Mouse (Mus musculus) G1E-ER4 (cell line): ENCODE data around the gene Zbtb34. TPM values are rescaled to one million over a fixed set of nuclear protein-coding genes. Genes with fewer than 3 reads are reported as not detected.

Experiments
- GATA1 ChIP-seq: IDR thresholded peaks from one replicate; pipeline ENCODE4 v1.8.0; 2012; ENCODE audit warnings: low read length, inconsistent platforms
- polyA plus RNA-seq: library from polyadenylated mRNA; stranded (reverse); fragments of >175 nt; gene quantifications from 2 replicates; pipeline ENCODE4 v1.2.3, GENCODE M21; 2012

Gene Zbtb34
- polyA plus RNA-seq, 1 experiment: 5.8 TPM

DNA sequence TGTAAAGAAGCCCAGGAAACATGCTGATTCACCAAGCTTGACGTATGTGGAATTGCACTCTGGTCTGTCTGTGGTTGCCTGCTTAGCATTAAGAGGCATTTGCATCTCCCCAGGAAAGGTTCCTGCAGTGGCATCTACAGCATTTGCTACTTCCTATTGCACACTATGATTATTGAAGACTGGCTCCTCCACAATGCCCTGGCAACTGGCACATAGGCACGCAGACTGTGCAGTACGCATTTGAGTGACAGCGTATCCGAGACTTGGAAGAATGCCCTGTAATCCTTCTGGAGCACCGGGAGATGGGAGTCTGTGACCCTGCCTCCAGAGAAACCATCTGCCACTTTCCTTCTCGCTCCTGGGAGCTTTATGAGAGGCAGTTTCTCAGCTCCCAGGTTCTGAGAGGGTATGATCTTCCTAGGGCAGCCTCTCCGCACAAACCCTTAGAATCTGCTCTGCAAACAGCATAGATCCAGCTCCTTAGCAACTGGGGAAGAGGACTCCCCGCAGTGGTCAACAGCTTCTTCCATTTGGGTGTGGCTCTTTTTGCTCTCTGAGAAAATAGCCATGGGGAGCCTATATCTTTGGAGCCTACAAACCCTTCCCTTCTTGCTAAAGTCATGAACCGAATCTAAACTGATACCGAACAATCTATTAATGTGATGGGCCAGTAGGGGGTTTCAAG, 37.0 kb downstream of the Zbtb34 start:
- no peak for TF ChIP-seq GATA1

DNA sequence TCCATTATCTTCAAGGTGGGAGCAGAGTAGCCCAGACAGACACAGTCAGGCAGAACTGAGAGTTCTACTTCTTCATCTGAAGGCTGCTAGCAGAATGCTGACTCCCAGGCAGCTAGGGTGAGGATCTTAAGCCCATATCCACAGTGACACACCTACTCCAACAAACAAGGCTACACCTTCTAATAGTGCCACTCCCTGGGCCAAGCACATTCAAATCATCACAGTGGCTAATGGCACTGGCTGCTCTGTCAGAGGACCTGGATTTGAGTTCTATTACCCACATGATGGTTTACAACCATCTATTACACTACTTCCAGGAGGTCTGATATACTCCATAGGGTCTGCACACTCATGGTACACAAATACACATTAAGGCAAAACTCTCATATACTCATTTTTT, 38.1 kb downstream of the Zbtb34 start:
- no peak for TF ChIP-seq GATA1

DNA sequence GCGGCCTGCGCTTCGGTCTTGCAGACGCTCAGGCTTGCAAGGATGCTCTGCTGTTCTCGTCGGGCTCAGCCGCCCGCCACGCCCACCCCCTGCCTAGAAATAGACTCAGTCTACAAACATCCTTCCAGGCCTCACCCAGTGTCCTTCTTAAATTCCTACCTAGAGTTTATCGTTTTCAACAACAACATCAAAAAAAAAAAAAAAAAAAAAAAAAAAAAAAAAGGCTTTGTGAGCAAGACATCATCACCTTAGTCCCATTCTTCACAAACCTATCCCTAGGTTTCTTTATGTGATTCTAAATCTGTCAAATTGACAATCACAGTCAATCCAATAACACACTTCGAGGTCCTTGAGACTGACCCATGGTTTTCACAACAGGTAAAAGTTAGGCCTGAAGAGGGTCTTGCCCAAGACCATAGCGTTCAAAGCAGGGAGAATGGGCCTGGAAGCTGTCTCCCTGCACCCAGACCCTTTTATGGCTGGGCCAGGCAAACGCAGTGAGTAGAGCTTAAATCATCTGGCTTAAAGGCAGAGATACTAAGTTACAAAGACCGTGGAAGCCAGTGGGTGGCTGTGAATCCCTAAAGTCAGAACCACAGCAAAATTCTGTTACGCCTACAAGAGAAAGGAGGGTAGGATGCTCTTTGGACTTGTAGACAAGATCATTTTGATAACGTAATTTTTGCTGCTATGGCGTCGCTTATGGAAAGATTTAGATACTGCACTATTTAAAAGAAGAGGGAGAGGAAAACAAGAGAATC, 59.3 kb downstream of the Zbtb34 start:
- no peak for TF ChIP-seq GATA1

DNA sequence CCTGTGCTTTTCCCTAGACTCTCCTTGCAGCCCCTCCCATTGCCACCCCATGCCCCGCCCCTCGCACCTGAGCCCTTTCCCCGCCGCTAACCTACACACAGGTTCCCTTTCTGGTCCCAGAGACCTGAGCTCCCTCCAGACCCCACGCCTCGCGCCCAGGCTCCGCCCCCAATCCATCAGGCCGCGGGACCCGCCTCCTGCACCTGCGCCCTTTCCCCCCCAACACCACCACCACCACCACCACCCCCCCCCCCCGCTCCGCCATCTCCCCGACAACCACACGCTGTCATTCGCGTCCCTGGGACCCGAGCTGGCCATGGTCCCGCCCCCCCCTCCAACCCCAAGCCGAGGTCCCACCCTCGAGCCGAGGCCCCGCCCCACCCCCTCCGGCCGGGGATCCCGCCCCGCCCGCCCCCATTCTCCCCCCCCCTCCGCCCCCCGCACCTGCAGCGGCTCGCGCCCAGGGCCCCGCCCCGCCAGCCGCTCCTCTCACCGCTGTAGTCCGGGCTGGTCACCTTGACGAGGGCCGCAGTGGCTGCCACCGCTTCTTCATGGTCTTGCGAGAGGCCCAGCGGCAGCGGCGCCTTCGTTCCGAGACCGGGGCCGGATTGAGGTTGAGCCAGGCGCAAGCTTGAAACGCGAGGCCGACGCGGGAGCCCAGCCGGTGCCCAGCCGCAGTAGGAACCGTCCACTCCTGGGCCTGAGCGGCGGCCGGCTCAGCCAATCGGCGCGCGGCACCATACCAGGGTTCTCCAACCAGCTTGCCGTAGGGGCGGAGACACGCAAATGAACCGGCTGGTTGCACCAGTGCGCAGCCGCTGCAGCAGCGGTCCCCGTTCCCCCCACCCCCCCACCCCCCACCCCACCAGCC, 60.1 kb downstream of the Zbtb34 start, which contains the start of gene Ralgps1:
Gene Ralgps1 (minus strand): TSS at position 710 of the 871 bp plus-strand sequence.
- TF ChIP-seq GATA1: no peak

DNA sequence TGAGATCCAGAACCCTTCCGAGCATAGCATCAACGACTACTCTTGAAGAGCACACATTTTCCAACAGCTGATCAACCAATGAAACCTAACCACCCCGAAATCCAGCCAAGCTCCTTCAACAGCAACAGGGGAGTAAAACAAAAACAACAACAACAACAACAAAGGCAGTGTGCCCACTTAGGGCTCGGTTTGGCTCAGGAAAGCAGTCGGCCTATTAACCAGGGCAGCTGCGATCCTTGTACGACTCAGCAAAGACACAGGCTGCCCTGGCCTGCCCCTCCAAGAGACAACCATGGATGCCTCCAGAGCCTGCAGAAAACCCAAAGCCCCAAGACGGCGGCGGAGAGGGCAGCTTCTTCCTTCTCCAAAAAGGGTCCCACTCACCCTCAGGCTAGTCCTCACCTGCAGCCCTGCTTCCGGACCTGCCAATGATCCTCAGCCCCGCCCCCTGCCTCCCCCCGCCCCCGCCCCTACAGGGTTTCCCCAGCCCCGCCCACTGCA, 60.8 kb downstream of the Zbtb34 start:
- TF ChIP-seq GATA1: no peak

DNA sequence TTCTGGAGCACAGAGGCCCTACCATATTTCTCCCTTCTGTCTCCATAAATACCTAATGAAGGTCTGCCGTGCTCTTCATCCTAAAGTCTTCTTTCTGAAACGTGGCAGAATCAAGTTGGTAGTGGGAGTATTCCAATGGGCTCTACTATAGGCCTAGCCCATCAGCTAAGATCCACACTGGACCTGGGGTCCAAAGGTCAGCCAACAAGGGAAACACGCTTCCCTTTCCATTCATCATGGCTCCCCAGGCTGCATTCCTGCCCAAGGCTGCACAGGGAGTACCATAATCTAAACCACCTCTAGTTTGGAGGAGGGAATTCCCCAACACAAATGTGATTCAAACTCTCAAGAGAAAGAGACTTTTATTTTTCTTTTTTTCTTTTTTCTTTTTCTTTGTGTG, 61.7 kb downstream of the Zbtb34 start:
- TF ChIP-seq GATA1: no peak

DNA sequence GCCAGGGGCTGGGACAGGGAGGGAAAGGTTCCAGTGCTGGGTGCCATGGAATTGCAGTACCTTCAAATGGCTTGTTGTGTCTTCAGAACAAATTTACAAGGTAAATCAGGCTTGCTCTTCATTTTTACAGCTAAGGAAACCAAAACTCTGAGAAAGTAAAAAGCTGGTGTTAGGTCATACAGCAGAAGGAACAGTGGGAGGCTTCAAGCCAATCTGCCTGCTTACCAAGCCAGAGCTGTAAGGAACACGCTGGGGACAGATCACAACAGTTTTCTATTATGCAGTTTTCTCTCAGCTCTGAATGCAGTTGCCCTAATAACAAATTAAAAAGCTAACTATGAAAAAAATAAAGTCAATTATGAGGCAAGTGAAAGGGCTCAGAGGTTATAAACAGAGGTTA, 62.6 kb downstream of the Zbtb34 start:
- TF ChIP-seq GATA1: no peak

DNA sequence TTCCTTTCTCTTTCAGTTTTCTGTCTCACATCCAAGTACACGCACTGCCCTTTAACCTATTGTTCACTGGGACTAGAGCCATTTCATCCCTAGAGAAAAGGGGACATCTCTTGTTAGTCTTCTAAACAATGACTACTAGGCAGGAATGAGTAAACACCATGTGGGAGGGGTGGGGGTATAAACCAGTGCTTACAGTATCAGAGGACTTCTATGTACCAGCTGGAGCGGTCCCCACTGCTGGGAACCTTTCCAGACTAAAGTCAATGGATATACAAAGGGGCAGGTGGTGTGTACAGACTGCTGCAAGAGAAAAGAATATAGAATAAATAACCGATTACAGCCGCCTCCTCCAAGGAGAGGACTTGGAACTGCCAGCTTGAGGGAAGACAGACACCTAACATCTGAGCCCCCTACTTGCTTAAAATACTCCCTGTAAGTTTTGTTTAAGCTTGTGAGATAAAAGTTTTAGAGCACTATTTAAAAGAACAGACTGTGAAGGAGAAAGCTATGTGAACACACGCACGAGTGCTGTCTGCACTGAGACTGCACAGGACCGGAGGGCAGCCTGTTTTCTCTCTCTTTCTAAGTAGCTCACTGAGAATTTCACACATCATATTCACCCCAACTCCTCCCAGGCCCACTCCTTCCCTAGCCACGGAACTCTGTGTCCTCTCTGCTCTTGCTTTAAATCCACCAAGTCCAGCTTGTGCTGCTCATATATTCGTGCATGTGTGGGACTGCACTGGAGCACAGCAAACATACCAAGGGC, 65.2 kb downstream of the Zbtb34 start:
- no peak for TF ChIP-seq GATA1

DNA sequence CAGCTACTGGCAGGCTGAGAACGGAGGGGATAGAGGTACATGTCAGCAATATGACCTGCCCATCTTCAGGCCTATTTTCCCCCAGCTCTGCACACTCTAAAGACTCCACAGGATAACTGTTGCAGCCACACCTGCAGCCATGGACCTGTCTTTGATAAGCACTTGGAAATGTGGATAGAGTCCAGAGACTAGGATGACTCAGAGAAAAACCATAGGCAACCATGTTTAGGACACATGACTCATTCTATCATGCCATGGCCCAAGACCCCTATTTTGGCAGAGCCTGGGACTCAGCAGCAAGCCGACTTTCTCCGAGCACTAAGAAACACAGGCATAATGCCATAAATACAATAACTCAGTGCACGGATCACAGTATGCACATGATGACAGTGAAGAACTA, 66.5 kb downstream of the Zbtb34 start:
- TF ChIP-seq GATA1: no peak

DNA sequence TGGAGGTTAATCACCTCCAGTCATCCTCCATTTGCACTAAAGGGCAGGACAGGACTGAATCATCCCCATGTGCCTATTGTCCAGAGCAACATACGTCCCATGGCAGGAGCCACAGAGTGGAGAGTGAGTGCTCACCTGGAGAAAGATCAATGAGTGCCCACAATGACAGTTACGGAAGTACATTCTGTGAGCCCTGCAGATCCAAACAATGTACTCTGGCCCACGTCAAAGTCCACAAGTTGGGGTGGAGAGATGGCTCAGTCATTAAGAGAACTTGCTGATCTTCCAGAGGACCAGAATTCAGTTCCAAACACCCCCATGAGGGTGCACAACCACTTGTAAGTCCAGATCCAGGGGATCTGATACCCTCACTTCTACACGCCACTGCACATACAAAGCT, 67.2 kb downstream of the Zbtb34 start:
- no peak for TF ChIP-seq GATA1

DNA sequence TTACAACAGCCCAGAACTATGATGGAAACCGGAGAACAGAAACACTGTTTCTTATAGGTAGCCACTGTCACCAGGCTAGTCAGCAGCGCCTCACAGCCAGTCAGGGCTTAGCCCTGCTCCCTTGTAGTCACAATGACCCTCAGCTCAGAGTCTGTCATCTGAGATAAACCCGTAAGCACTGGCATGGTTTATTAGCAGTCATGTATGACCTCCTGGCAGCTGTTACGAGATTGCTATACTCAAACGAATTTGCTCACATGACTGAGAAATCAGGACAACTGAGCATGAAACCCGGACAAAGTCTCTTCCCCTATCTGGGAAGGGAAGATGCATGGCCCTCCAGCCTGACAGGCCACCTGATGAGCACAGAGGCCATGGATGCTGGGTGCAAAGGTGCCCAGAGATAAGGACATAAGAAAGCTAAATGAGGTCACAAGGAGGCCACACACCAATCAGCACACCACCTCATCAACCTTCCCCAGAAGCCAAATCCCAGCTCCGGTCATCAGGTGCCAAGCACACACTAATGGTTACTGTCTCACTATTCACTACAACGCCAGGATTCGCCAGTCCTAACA, 69.9 kb downstream of the Zbtb34 start:
- TF ChIP-seq GATA1: no peak

DNA sequence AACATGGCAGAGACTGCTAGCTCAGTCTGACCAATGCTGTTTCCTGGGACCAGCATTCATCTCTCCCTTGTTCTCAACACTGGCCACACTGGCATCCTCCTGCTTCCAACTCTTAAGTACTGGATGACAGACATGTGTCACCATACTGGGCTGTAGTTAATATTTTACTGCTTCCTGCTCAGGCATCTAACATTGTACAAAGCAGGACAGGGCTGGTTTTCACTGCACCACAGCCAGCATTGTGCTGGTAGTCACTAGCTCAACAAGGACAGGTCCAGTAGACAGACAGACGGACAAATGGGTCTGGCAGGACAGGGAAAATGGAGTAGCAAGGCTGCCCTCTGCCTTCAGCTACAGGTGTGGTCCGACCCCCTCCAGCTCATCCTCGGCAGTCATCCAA, 70.6 kb downstream of the Zbtb34 start:
- no peak for TF ChIP-seq GATA1

DNA sequence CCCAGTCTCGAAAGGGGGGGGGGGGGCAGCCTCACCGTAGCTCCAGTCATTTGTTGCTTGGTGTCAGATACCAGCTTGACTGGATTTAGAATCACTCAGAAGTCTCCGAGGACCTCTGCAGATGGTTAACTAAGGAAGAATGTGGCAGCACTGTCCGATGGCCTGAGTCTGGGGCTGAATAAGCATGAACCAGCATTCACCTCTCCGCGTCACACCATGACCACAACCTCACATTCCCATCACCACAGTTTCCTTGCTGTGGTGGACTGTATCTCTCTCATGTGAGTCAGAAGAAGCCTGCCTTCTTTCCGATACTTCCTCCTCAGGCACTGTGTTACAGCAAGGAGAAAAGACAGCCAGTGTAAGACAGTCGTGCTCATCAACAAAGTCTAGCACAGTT, 71.9 kb downstream of the Zbtb34 start:
- no peak for TF ChIP-seq GATA1

DNA sequence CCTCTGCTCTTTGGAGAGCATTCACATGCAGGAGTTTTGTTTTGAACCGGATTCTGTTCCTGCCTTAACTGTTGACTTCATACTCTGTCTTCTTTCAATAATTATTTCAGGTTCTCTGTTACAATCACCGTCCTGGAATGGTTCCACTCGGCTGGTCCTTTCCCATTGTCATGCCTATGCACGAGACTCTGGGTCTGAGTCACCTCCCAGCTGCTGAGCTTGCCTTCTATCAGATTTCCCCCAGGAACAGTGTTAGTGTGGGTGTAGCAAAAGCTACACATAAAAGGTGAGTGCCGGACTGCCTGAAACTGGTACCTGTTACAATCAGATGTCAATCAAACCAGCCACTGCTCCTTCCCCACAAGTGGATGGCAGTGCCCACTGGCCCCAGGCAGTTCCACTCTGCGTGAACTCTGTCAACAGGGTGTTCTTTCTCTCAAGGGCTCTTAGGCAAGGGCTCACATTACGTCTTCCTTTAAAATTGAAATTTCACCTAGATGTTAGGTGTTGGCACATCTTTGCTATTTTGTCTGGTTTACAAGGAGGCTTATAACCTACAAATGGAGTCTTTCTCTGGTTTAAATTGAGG, 73.8 kb downstream of the Zbtb34 start:
- no peak for TF ChIP-seq GATA1

Other genes starting within 250 kb of the Zbtb34 start
- not detected in 2 replicates for gene Angptl2, start 215.3 kb downstream of the Zbtb34 start, polyA plus RNA-seq
- gene Ralgps1, start 59.8 kb downstream of the Zbtb34 start, polyA plus RNA-seq: 1.3 TPM in 2 replicates
- gene Zbtb43, start 37.2 kb upstream of the Zbtb34 start, polyA plus RNA-seq: 1.6 and 2.6 TPM in 2 replicates
- not detected in 2 replicates for gene Lmx1b, start 209.2 kb upstream of the Zbtb34 start, polyA plus RNA-seq